ENCODE assay signal across 9 mouse cellular contexts in genomic region chr14:62879497-62879896, GRCm38 (mm10). TPM values are rescaled to one million over a fixed set of nuclear protein-coding genes. Genes with fewer than 3 reads are reported as not detected.
DNase-seq lines count a peak whose midpoint lies in the region; ATAC-seq and TF ChIP-seq lines count a peak whose summit lies in the region.
"Had no signal": no experiment of that assay in that cellular context is flagged by ENCODE, and none has a peak within 500 bp of the region (broad histone marks: within the 10 kb centered on the region; RNA-seq: fewer than 3 reads in every experiment).

No protein-coding gene starts in this region.

- H3K4me3 ChIP-seq in ES-Bruce4 (ENCODE audit: low read depth, low read length), result no peak overlapping the region
- H3K4me3 ChIP-seq in forebrain, embryonic 15.5 days, result no peak overlapping the region
- no peak overlapping the region for H3K4me3 ChIP-seq in liver, embryonic 16.5 days (ENCODE audit: low read depth, low read length)
- H3K4me3 ChIP-seq in neural tube, embryonic 13.5 days, result no peak overlapping the region
- H3K4me3 ChIP-seq in stomach, postnatal 0 days (ENCODE audit: low read depth, low read length), result no peak overlapping the region
- H3K4me3 ChIP-seq: embryonic facial prominence, embryonic 12.5 days had no signal

- intact Hi-C loops in heart, postnatal 14 days (cut with DNase I), result loop anchor here (2.0 kb wide), 1 partner anchor 35 kb away; no protein-coding TSS in a partner anchor

- ATAC-seq in forebrain, embryonic 15.5 days (replicated peaks), result peak; percentile 84
- peak; percentile 47 for ATAC-seq in liver, embryonic 16.5 days (ENCODE audit: low read depth)
- ATAC-seq in neural tube, embryonic 13.5 days (ENCODE audit: low read depth), result peak; percentile 80
- peak; percentile 88 for ATAC-seq in stomach, postnatal 0 days (ENCODE audit: low FRiP score, low TSS enrichment)

- no peak overlapping the region for H3K27ac ChIP-seq in ES-Bruce4 (ENCODE audit: insufficient read depth, low read length)
- H3K27ac ChIP-seq in forebrain, embryonic 15.5 days (replicated peaks), result peak overlapping the region; percentile 77
- H3K27ac ChIP-seq in liver, embryonic 16.5 days (ENCODE audit: low read length), result peak overlapping the region; percentile 57
- peak overlapping the region; percentile 83 for H3K27ac ChIP-seq in neural tube, embryonic 13.5 days (replicated peaks)
- peak overlapping the region; percentile 71 for H3K27ac ChIP-seq in stomach, postnatal 0 days (replicated peaks)
- H3K27ac ChIP-seq: embryonic facial prominence, embryonic 12.5 days had no signal

- no peaks in the 10 kb centered on the region for H3K9me3 ChIP-seq in ES-Bruce4 (replicated peaks; ENCODE audit: control insufficient read depth, insufficient read depth, low read length, poor library complexity, severe bottlenecking)
- no peaks in the 10 kb centered on the region for H3K9me3 ChIP-seq in forebrain, embryonic 15.5 days
- no peaks in the 10 kb centered on the region for H3K9me3 ChIP-seq in liver, embryonic 16.5 days (replicated peaks; ENCODE audit: control insufficient read depth, low read length)
- no peaks in the 10 kb centered on the region for H3K9me3 ChIP-seq in neural tube, embryonic 13.5 days
- H3K9me3 ChIP-seq in stomach, postnatal 0 days (ENCODE audit: control insufficient read depth, low read length), result no peaks in the 10 kb centered on the region
- H3K9me3 ChIP-seq: embryonic facial prominence, embryonic 12.5 days had no signal

- no peak overlapping the region for H3K9ac ChIP-seq in ES-Bruce4 (ENCODE audit: low read depth, poor library complexity, severe bottlenecking)
- no peak overlapping the region for H3K9ac ChIP-seq in forebrain, embryonic 15.5 days (replicated peaks)
- H3K9ac ChIP-seq in liver, embryonic 16.5 days (ENCODE audit: low read depth, low read length), result no peak overlapping the region
- no peak overlapping the region for H3K9ac ChIP-seq in neural tube, embryonic 13.5 days
- H3K9ac ChIP-seq in stomach, postnatal 0 days (ENCODE audit: low read length), result no peak overlapping the region
- H3K9ac ChIP-seq: embryonic facial prominence, embryonic 12.5 days had no signal

- no peak for TF ChIP-seq EP300 in ES-Bruce4 (IDR thresholded peaks at IDR 0.05; ENCODE audit: insufficient read depth, low read depth, low read length)
- no peak for TF ChIP-seq EP300 in stomach, postnatal 0 days (optimal IDR thresholded peaks at IDR 0.05)

- H3K36me3 ChIP-seq in ES-Bruce4 (ENCODE audit: control insufficient read depth, insufficient read depth, low read length, poor library complexity, severe bottlenecking), result no peaks in the 10 kb centered on the region
- no peaks in the 10 kb centered on the region for H3K36me3 ChIP-seq in forebrain, embryonic 15.5 days
- no peaks in the 10 kb centered on the region for H3K36me3 ChIP-seq in liver, embryonic 16.5 days (ENCODE audit: control insufficient read depth, insufficient read depth)
- H3K36me3 ChIP-seq in neural tube, embryonic 13.5 days, result no peaks in the 10 kb centered on the region
- H3K36me3 ChIP-seq in stomach, postnatal 0 days (ENCODE audit: control insufficient read depth, insufficient read depth, low read length), result no peaks in the 10 kb centered on the region
- H3K36me3 ChIP-seq: embryonic facial prominence, embryonic 12.5 days had no signal

- no peaks in the 10 kb centered on the region for H3K4me1 ChIP-seq in ES-Bruce4 (ENCODE audit: control insufficient read depth, insufficient read depth, low read length)
- H3K4me1 ChIP-seq in forebrain, embryonic 15.5 days, result peaks cover 32% of the 10 kb centered on the region
- peaks cover 32% of the 10 kb centered on the region for H3K4me1 ChIP-seq in liver, embryonic 16.5 days (ENCODE audit: control insufficient read depth, low read depth, low read length)
- peaks cover 64% of the 10 kb centered on the region for H3K4me1 ChIP-seq in neural tube, embryonic 13.5 days (replicated peaks)
- peaks cover 3% of the 10 kb centered on the region for H3K4me1 ChIP-seq in stomach, postnatal 0 days (replicated peaks; ENCODE audit: control insufficient read depth, insufficient read depth)

- TF ChIP-seq POLR2A in ES-Bruce4 (IDR thresholded peaks at IDR 0.05; ENCODE audit: insufficient read depth, low read length), result no peak

- peak; percentile 74 for DNase-seq in cerebellum, adult 11 months
- DNase-seq in heart, postnatal 14 days, result peak; percentile 74 to 80
- DNase-seq in kidney, postnatal 4 days, result peak; percentile 78 to 83
- peak; percentile 76 for DNase-seq in stomach, postnatal 0 days (ENCODE audit: low spot score)

- WGBS in forebrain, embryonic 15.5 days, result 15% methylated on average over 5 of the region's 5 CpGs
- WGBS in liver, embryonic 16.5 days (ENCODE audit: insufficient replicate concordance), result 23% methylated on average over 5 of the region's 5 CpGs
- WGBS in neural tube, embryonic 13.5 days, result 16% methylated on average over 5 of the region's 5 CpGs
- WGBS in stomach, postnatal 0 days, result 10% methylated on average over 5 of the region's 5 CpGs

- TF ChIP-seq CTCF in ES-Bruce4 (IDR thresholded peaks at IDR 0.05; ENCODE audit: low read depth, low read length), result peak; percentile 24
- TF ChIP-seq CTCF in stomach, postnatal 0 days (IDR thresholded peaks at IDR 0.05; ENCODE audit: low read depth), result peak; percentile 84

- 0 out of 2 replicates have a peak overlapping the region, but pooled peaks have one; percentile 5 for H3K4me2 ChIP-seq in forebrain, embryonic 15.5 days (replicated peaks)
- H3K4me2 ChIP-seq in liver, embryonic 16.5 days (ENCODE audit: low read depth, low read length), result no peak overlapping the region
- H3K4me2 ChIP-seq in neural tube, embryonic 13.5 days, result 0 out of 2 replicates have a peak overlapping the region, but pooled peaks have one; percentile 15
- no peak overlapping the region for H3K4me2 ChIP-seq in stomach, postnatal 0 days (replicated peaks; ENCODE audit: low read depth)
- H3K4me2 ChIP-seq: embryonic facial prominence, embryonic 12.5 days had no signal

- no peaks in the 10 kb centered on the region for H3K27me3 ChIP-seq in ES-Bruce4 (ENCODE audit: control insufficient read depth, insufficient read depth, low read length, poor library complexity, severe bottlenecking)
- no peaks in the 10 kb centered on the region for H3K27me3 ChIP-seq in forebrain, embryonic 15.5 days
- H3K27me3 ChIP-seq in liver, embryonic 16.5 days (ENCODE audit: control insufficient read depth, insufficient read depth, low read depth, low read length), result no peaks in the 10 kb centered on the region
- no peaks in the 10 kb centered on the region for H3K27me3 ChIP-seq in neural tube, embryonic 13.5 days
- H3K27me3 ChIP-seq in stomach, postnatal 0 days (ENCODE audit: control insufficient read depth, insufficient read depth, low read length), result no peaks in the 10 kb centered on the region
- H3K27me3 ChIP-seq: embryonic facial prominence, embryonic 12.5 days had no signal

RNA-seq across cellular contexts. Expression of gene Wdfy2, which starts 42.0 kb away (rescaled TPM):
- 10.8 and 11.2 TPM in 2 replicates for polyA plus RNA-seq in ES-Bruce4 (2011; ENCODE audit: insufficient read depth, insufficient read length, low read depth, missing spikeins)
- 8.5 and 8.7 TPM in 2 replicates for polyA plus RNA-seq in forebrain, embryonic 15.5 days (2015; fragmentation: Nextera tagmentation; extraction: Ambion mirVana)
- 1 to 10 TPM; 8.1 to 8.6 TPM for total RNA-seq in heart, postnatal 14 days (2021)
- polyA plus RNA-seq in liver, embryonic 16.5 days (2015; fragmentation: Nextera tagmentation; extraction: Ambion mirVana), result 2.8 and 3.1 TPM in 2 replicates
- 8.4 and 8.7 TPM in 2 replicates for polyA plus RNA-seq in neural tube, embryonic 13.5 days (2015; fragmentation: Nextera tagmentation; extraction: Ambion mirVana)
- 2.4 and 2.5 TPM in 2 replicates for polyA plus RNA-seq in stomach, postnatal 0 days (2015; fragmentation: Nextera tagmentation; extraction: Ambion mirVana)

Comparison
In these comparisons a context has a peak if more than half of its experiments do, and no peak if none do; other contexts are left out.
1. H3K4me2 ChIP-seq: peak in forebrain, embryonic 15.5 days (single experiment) and neural tube, embryonic 13.5 days (single experiment); none in liver, embryonic 16.5 days (single experiment) and stomach, postnatal 0 days (single experiment).
2. Peak in every context shown above with its lines, with median percentiles within 50 percentile points of each other: DNase-seq and ATAC-seq.